ENCODE assay signal across 13 mouse cellular contexts in genomic region chr17:78724461-78725055, GRCm38 (mm10). TPM values are rescaled to one million over a fixed set of nuclear protein-coding genes. Genes with fewer than 3 reads are reported as not detected.
DNase-seq lines count a peak whose midpoint lies in the region; ATAC-seq and TF ChIP-seq lines count a peak whose summit lies in the region.
"Had no signal": no experiment of that assay in that cellular context is flagged by ENCODE, and none has a peak within 500 bp of the region (broad histone marks: within the 10 kb centered on the region; RNA-seq: fewer than 3 reads in every experiment).

No protein-coding gene starts in this region.

- no peaks in the 10 kb centered on the region for H3K27me3 ChIP-seq in heart, embryonic 11.5 days (ENCODE audit: control insufficient read depth, insufficient read depth, low read length)
- no peaks in the 10 kb centered on the region for H3K27me3 ChIP-seq in C2C12 (ENCODE audit: control insufficient read depth, insufficient read depth, insufficient read length)
- H3K27me3 ChIP-seq in embryonic facial prominence, embryonic 14.5 days (replicated peaks; ENCODE audit: control insufficient read depth, insufficient read depth, low read length): no peaks in the 10 kb centered on the region
- H3K27me3 ChIP-seq: hindbrain, embryonic 13.5 days had no signal

- H3K4me1 ChIP-seq in heart, embryonic 11.5 days (ENCODE audit: control insufficient read depth, insufficient read depth, low read length): peaks cover 6% of the 10 kb centered on the region; the same call in 1 of the 2 replicates
- H3K4me1 ChIP-seq in embryonic facial prominence, embryonic 14.5 days (ENCODE audit: control insufficient read depth, insufficient read depth, low read length): no peaks in the 10 kb centered on the region

- peaks cover 30% of the 10 kb centered on the region for H3K79me3 ChIP-seq in C2C12 (ENCODE audit: low read depth)

- 53% methylated on average over 6 of the region's 6 CpGs for WGBS in heart, embryonic 11.5 days (ENCODE audit: insufficient replicate concordance)
- 41% methylated on average over 6 of the region's 6 CpGs for WGBS in embryonic facial prominence, embryonic 14.5 days

- no peak overlapping the region for H3K4me3 ChIP-seq in heart, embryonic 11.5 days (ENCODE audit: low read depth, low read length)
- no peak overlapping the region for H3K4me3 ChIP-seq in C2C12 (ENCODE audit: insufficient read depth, poor library complexity, severe bottlenecking)
- H3K4me3 ChIP-seq in embryonic facial prominence, embryonic 14.5 days (ENCODE audit: low read depth, low read length): no peak overlapping the region
- H3K4me3 ChIP-seq: hindbrain, embryonic 13.5 days; myocyte had no signal

- no peaks in the 10 kb centered on the region for H3K9me3 ChIP-seq in heart, embryonic 11.5 days (replicated peaks; ENCODE audit: control insufficient read depth, low read length)
- no peaks in the 10 kb centered on the region for H3K9me3 ChIP-seq in embryonic facial prominence, embryonic 14.5 days (ENCODE audit: control insufficient read depth, low read length)
- H3K9me3 ChIP-seq: hindbrain, embryonic 13.5 days had no signal

- TF ChIP-seq CTCF in C2C12 (IDR thresholded peaks at IDR 0.05; ENCODE audit: control insufficient read depth, insufficient read depth, insufficient read length): no peak

- no peak for DNase-seq in heart, adult 9 months (ENCODE audit: low spot score in 2 of 2)
- DNase-seq in embryonic facial prominence, embryonic 14.5 days (ENCODE audit: low spot score): peak; percentile 39
- DNase-seq in liver: peak; percentile 64
- DNase-seq in thymus, postnatal 10 days (ENCODE audit: low spot score in 2 of 2): no peak
- DNase-seq in cerebellum, postnatal 36 days: no peak
- DNase-seq in natural killer cell, adult 2 months (ENCODE audit: low spot score in 2 of 2): no peak
- DNase-seq: cerebellum, adult 9-11 months; kidney, postnatal 10 days had no signal

- peak; percentile 69; the same call in 1 of the 2 replicates for ATAC-seq in heart, embryonic 11.5 days (replicated peaks; ENCODE audit: insufficient number of reproducible peaks, low FRiP score, low TSS enrichment)
- ATAC-seq in embryonic facial prominence, embryonic 14.5 days (ENCODE audit: low read depth): no peak
- ATAC-seq: lung, postnatal 0 days had no signal

- H3K4me2 ChIP-seq in heart, embryonic 11.5 days: peak overlapping the region; percentile 14
- no peak overlapping the region for H3K4me2 ChIP-seq in embryonic facial prominence, embryonic 14.5 days (ENCODE audit: low read depth, low read length)
- H3K4me2 ChIP-seq: hindbrain, embryonic 13.5 days had no signal

- peaks cover 83% of the 10 kb centered on the region for H3K79me2 ChIP-seq in C2C12 (ENCODE audit: control insufficient read depth, insufficient read depth)

- H3K36me3 ChIP-seq in heart, embryonic 11.5 days (ENCODE audit: control insufficient read depth, insufficient read depth, low read length): no peaks in the 10 kb centered on the region
- no peaks in the 10 kb centered on the region for H3K36me3 ChIP-seq in C2C12 (ENCODE audit: control insufficient read depth, insufficient read depth)
- no peaks in the 10 kb centered on the region for H3K36me3 ChIP-seq in embryonic facial prominence, embryonic 14.5 days (ENCODE audit: control insufficient read depth, insufficient read depth, low read length)
- H3K36me3 ChIP-seq: hindbrain, embryonic 13.5 days had no signal

- H3ac ChIP-seq in C2C12 (ENCODE audit: control insufficient read depth, insufficient read length, low read depth): no peak overlapping the region

- no peak overlapping the region for H3K9ac ChIP-seq in heart, embryonic 11.5 days (ENCODE audit: low read depth, low read length)
- no peak overlapping the region for H3K9ac ChIP-seq in embryonic facial prominence, embryonic 14.5 days (ENCODE audit: low read depth, low read length)
- H3K9ac ChIP-seq: hindbrain, embryonic 13.5 days had no signal

- peak overlapping the region; percentile 41; the same call in 1 of the 2 replicates for H3K27ac ChIP-seq in heart, embryonic 11.5 days (ENCODE audit: low read depth, low read length)
- no peak overlapping the region for H3K27ac ChIP-seq in embryonic facial prominence, embryonic 14.5 days (replicated peaks; ENCODE audit: low read depth, low read length)
- H3K27ac ChIP-seq: hindbrain, embryonic 13.5 days had no signal

TF ChIP-seq in C2C12, 6 proteins besides CTCF, POLR2A, EP300 and RAD21:
- TF ChIP-seq MYOG (IDR thresholded peaks at IDR 0.05; ENCODE audit: control insufficient read depth, extremely low read depth, insufficient read length) (no peak), MAX (IDR thresholded peaks at IDR 0.05) (peak; percentile 25), CEBPB (IDR thresholded peaks at IDR 0.05; ENCODE audit: low read depth) (no peak)

RNA-seq across cellular contexts. Expression of gene Strn, which starts 12.4 kb away (rescaled TPM):
- polyA plus RNA-seq in heart, embryonic 11.5 days (2014; fragmentation: Nextera tagmentation; extraction: Ambion mirVana): 12.5 and 14.2 TPM in 2 replicates
- 4.6 TPM for polyA plus RNA-seq in C2C12 (2012; fragmentation: generic; extraction: Trizol)
- 6.9 and 7.0 TPM in 2 replicates for polyA plus RNA-seq in embryonic facial prominence, embryonic 14.5 days (2014; fragmentation: Nextera tagmentation; extraction: Ambion mirVana)

Comparison
In these comparisons a context has a peak if more than half of its experiments do, and no peak if none do; other contexts are left out.
1. DNase-seq: peak in embryonic facial prominence, embryonic 14.5 days (single experiment) and liver (single experiment); none in heart, adult 9 months (0 of 2), thymus, postnatal 10 days (0 of 2), cerebellum, postnatal 36 days (0 of 2) and natural killer cell, adult 2 months (0 of 2).